Mouse (Mus musculus) forebrain, embryonic 13.5 days (tissue): ENCODE data around the gene Gm12185. TPM values are rescaled to one million over a fixed set of nuclear protein-coding genes. Genes with fewer than 3 reads are reported as not detected.

Experiments used
- ATAC-seq: fragments of 200-750 bp; cut with Nextera tagmentation; 2 replicates; pipeline ENCODE4 v1.8.0; 2017
- H3K27ac ChIP-seq: fragments of 300-500 bp; sonication (generic); 2 replicates; pipeline ENCODE4 v1.5.1; 2015; ENCODE audit warnings: inconsistent platforms, mild to moderate bottlenecking, moderate library complexity
- H3K27me3 ChIP-seq: fragments of 300-500 bp; sonication (generic); 2 replicates; pipeline ENCODE4 v1.6.1; 2015; ENCODE audit warnings: mild to moderate bottlenecking, inconsistent platforms
- H3K36me3 ChIP-seq: fragments of 300-500 bp; sonication (generic); 2 replicates; pipeline ENCODE4 v1.6.1; 2015; ENCODE audit warnings: mild to moderate bottlenecking, inconsistent platforms; ENCODE audit not compliant: poor library complexity, severe bottlenecking
- H3K4me1 ChIP-seq: fragments of 300-500 bp; sonication (generic); 2 replicates; pipeline ENCODE4 v1.6.1; 2015; ENCODE audit warnings: inconsistent platforms
- H3K4me2 ChIP-seq: fragments of 300-500 bp; sonication (generic); 2 replicates; pipeline ENCODE4 v1.6.1; 2015; ENCODE audit warnings: inconsistent platforms, mild to moderate bottlenecking, moderate library complexity
- H3K4me3 ChIP-seq: fragments of 300-500 bp; sonication (generic); 2 replicates; pipeline ENCODE4 v1.5.1; 2015; ENCODE audit warnings: mild to moderate bottlenecking, inconsistent platforms
- H3K9ac ChIP-seq: fragments of 300-500 bp; sonication (generic); 2 replicates; pipeline ENCODE4 v1.6.1; 2015; ENCODE audit warnings: mild to moderate bottlenecking, inconsistent platforms
- H3K9me3 ChIP-seq: fragments of 300-500 bp; sonication (generic); replicated peaks from 2 replicates; pipeline ENCODE4 v1.6.1; 2016; ENCODE audit warnings: inconsistent platforms
- WGBS: fragments of 180-500 bp; shearing (Covaris S2); methylation state at CpG from one replicate; pipeline ENCODE4 v1.1.7; 2015; 5-methylcytosine and 5-hydroxymethylcytosine counted together
- polyA plus RNA-seq: library from polyadenylated mRNA; unstranded; fragments of >200 nt; fragmentation: Nextera tagmentation; extraction: Ambion mirVana; gene quantifications from 2 replicates; pipeline ENCODE4 v1.2.1, GENCODE M21; 2015

The Gm12185 gene
- polyA plus RNA-seq, 1 experiment from 2014 or later: not detected

GRCm38 (mm10) chr11:48870781-48871180 is 121.2 kb downstream of the Gm12185 start:
- Histone ChIP-seq H3K4me1 (peaks cover 12% of the 10 kb centered on the region), H3K9ac (peak overlapping the region; percentile 52), H3K4me2 (peak overlapping the region; percentile 66), H3K4me3 (peak overlapping the region; percentile 41), H3K9me3 (no peaks in the 10 kb centered on the region), H3K27ac (no peak overlapping the region), H3K36me3 (no peaks in the 10 kb centered on the region), H3K27me3 (peaks cover 11% of the 10 kb centered on the region)
- no peak; the same call in 1 of the 2 replicates for ATAC-seq
- WGBS: 38% methylated on average over 7 of the region's 7 CpGs

GRCm38 (mm10) chr11:48869380-48870110 is 122.5 kb downstream of the Gm12185 start:
- Histone ChIP-seq H3K4me1 (peaks cover 12% of the 10 kb centered on the region), H3K4me2 (no peak overlapping the region), H3K27me3 (peaks cover 11% of the 10 kb centered on the region), H3K4me3 (no peak overlapping the region), H3K27ac (no peak overlapping the region), H3K9ac (no peak overlapping the region), H3K36me3 (no peaks in the 10 kb centered on the region), H3K9me3 (no peaks in the 10 kb centered on the region)
- ATAC-seq: no peak
- WGBS: 77% methylated on average over 7 of the region's 7 CpGs

GRCm38 (mm10) chr11:48866481-48866880 is 125.5 kb downstream of the Gm12185 start:
- no peak overlapping the region for H3K4me3 ChIP-seq
- H3K4me1 ChIP-seq: peaks cover 3% of the 10 kb centered on the region
- H3K27ac ChIP-seq: no peak overlapping the region
- whole genome bisulfite sequencing: 93% methylated on average over 9 of the region's 9 CpGs
- H3K9me3 ChIP-seq: no peaks in the 10 kb centered on the region
- H3K9ac ChIP-seq: no peak overlapping the region
- no peak overlapping the region for H3K4me2 ChIP-seq
- ATAC-seq: no peak
- no peaks in the 10 kb centered on the region for H3K27me3 ChIP-seq
- H3K36me3 ChIP-seq: no peaks in the 10 kb centered on the region

GRCm38 (mm10) chr11:48863808-48864207 is 128.2 kb downstream of the Gm12185 start:
- Histone ChIP-seq H3K9me3 (no peaks in the 10 kb centered on the region), H3K4me2 (no peak overlapping the region), H3K4me1 (0 out of 2 replicates have a peak, but pooled peaks cover 1% of the 10 kb centered on the region), H3K4me3 (no peak overlapping the region), H3K9ac (no peak overlapping the region), H3K27ac (no peak overlapping the region), H3K27me3 (peaks cover 9% of the 10 kb centered on the region; the same call in 1 of the 2 replicates), H3K36me3 (no peaks in the 10 kb centered on the region)
- ATAC-seq: no peak
- 84% methylated on average over 3 of the region's 3 CpGs for WGBS

GRCm38 (mm10) chr11:48862784-48863319 is 129.2 kb downstream of the Gm12185 start:
- H3K4me1 ChIP-seq: peaks cover 11% of the 10 kb centered on the region
- H3K36me3 ChIP-seq: no peaks in the 10 kb centered on the region
- H3K4me3 ChIP-seq: no peak overlapping the region
- no peak for ATAC-seq
- WGBS: 80% methylated on average over 1 of the region's 1 CpGs
- H3K27ac ChIP-seq: no peak overlapping the region
- peaks cover 9% of the 10 kb centered on the region; the same call in 1 of the 2 replicates for H3K27me3 ChIP-seq
- H3K9ac ChIP-seq: no peak overlapping the region
- H3K9me3 ChIP-seq: no peaks in the 10 kb centered on the region
- H3K4me2 ChIP-seq: no peak overlapping the region

- Histone ChIP-seq H3K9ac (peak overlapping the region; percentile 30; the same call in 1 of the 2 replicates), H3K27ac (no peak overlapping the region)
- 1% methylated on average over 6 of the region's 6 CpGs for WGBS
These were observed 133.0 kb downstream of the Gm12185 start for GRCm38 (mm10) chr11:48859014-48859413.

More at GRCm38 (mm10) chr11:48859014-48859413, 133.0 kb downstream of the Gm12185 start:
- Histone ChIP-seq H3K27me3 (peaks cover 9% of the 10 kb centered on the region; the same call in 1 of the 2 replicates), H3K36me3 (no peaks in the 10 kb centered on the region), H3K9me3 (no peaks in the 10 kb centered on the region), H3K4me1 (peaks cover 26% of the 10 kb centered on the region), H3K4me2 (peak overlapping the region; percentile 85), H3K4me3 (peak overlapping the region; percentile 61)
- ATAC-seq: no peak

Other genes with a start within 250 kb of the Gm12185 start
- gene Rack1, start 191.9 kb downstream of the Gm12185 start, polyA plus RNA-seq: 585 and 587 TPM in 2 replicates
- 6.0 and 7.4 TPM in 2 replicates for gene Trim41, start 174.9 kb downstream of the Gm12185 start, polyA plus RNA-seq
- gene Trim7, start 166.1 kb downstream of the Gm12185 start, polyA plus RNA-seq: 0.71 and 0.80 TPM in 2 replicates
- 4.2 and 5.2 TPM in 2 replicates for gene Gm12184, start 165.6 kb downstream of the Gm12185 start, polyA plus RNA-seq
- 1.6 and 1.9 TPM in 2 replicates for gene Irgm1, start 120.5 kb downstream of the Gm12185 start, polyA plus RNA-seq
- gene Gm5431, start 90.0 kb downstream of the Gm12185 start, polyA plus RNA-seq: 0.08 TPM in 1 of 2 replicates, not detected in the other
- 1.5 and 2.2 TPM in 2 replicates for gene Psme2b, start 46.0 kb downstream of the Gm12185 start, polyA plus RNA-seq
- gene Olfr56, start 13.3 kb downstream of the Gm12185 start, polyA plus RNA-seq: not detected in 2 replicates
- 0.15 and 0.24 TPM in 2 replicates for gene 9930111J21Rik1, start 12.8 kb downstream of the Gm12185 start, polyA plus RNA-seq
- gene Tgtp1, start 1.9 kb upstream of the Gm12185 start, polyA plus RNA-seq: not detected in 2 replicates
- 0.13 and 0.21 TPM in 2 replicates for gene 9930111J21Rik2, start 59.0 kb upstream of the Gm12185 start, polyA plus RNA-seq
- not detected in 2 replicates for gene Tgtp2, start 72.0 kb upstream of the Gm12185 start, polyA plus RNA-seq
- 0.27 and 0.47 TPM in 2 replicates for gene Ifi47, start 84.4 kb upstream of the Gm12185 start, polyA plus RNA-seq
- gene Olfr1396, start 122.6 kb upstream of the Gm12185 start, polyA plus RNA-seq: not detected in 2 replicates
- not detected in 2 replicates for gene Olfr1395, start 150.0 kb upstream of the Gm12185 start, polyA plus RNA-seq
- not detected in 2 replicates for gene Olfr1394, start 162.2 kb upstream of the Gm12185 start, polyA plus RNA-seq
- gene Btnl9, start 194.9 kb upstream of the Gm12185 start, polyA plus RNA-seq: 0.03 and 0.26 TPM in 2 replicates
- 58.5 and 58.6 TPM in 2 replicates for gene Zfp62, start 211.1 kb upstream of the Gm12185 start, polyA plus RNA-seq